Mouse (Mus musculus) neutrophil, adult 5-6 weeks (primary cell): Measurements from ENCODE around the gene 0610030E20Rik. TPM values are rescaled to one million over a fixed set of nuclear protein-coding genes. Genes with fewer than 3 reads are reported as not detected.

Experiments
- ATAC-seq: fragments of 151-379, 151-347 bp; 2 replicates; pipeline ENCODE4 v1.8.0; 2017; ENCODE audit warnings: mild to moderate bottlenecking, moderate TSS enrichment; ENCODE audit not compliant: insufficient number of reproducible peaks, poor library complexity, low FRiP score, severe bottlenecking; ENCODE audit errors: extremely low read depth
- total RNA-seq: library from RNA; stranded (forward); fragments of 200-1000 nt; gene quantifications from 2 replicates; pipeline ENCODE4 v1.2.3, GENCODE M21; 2017

Gene 0610030E20Rik
- total RNA-seq, 1 experiment from 2014 or later, result 44.9 TPM

- ATAC-seq, result peak; percentile 87
These were observed 2.0 kb upstream of the 0610030E20Rik start, which contains the start of gene Usp39 for GRCm38 (mm10) chr6:72345074-72345567. Gene Usp39, minus strand, starts transcription at chr6:72345184.

GRCm38 (mm10) chr6:72345633-72346032 is 1.5 kb upstream of the 0610030E20Rik start:
- ATAC-seq, result no peak

- ATAC-seq, result no peak
These were observed 856 bp upstream of the 0610030E20Rik start for GRCm38 (mm10) chr6:72346261-72346660.

- no peak for ATAC-seq
These were observed 1.3 kb downstream of the 0610030E20Rik start for GRCm38 (mm10) chr6:72348411-72348810.

GRCm38 (mm10) chr6:72350214-72350613 is 3.1 kb downstream of the 0610030E20Rik start:
- ATAC-seq, result no peak

- no peak for ATAC-seq
These were observed 5.7 kb downstream of the 0610030E20Rik start for GRCm38 (mm10) chr6:72352636-72353405.

GRCm38 (mm10) chr6:72354025-72354424 is 6.9 kb downstream of the 0610030E20Rik start:
- no peak for ATAC-seq

DNA sequence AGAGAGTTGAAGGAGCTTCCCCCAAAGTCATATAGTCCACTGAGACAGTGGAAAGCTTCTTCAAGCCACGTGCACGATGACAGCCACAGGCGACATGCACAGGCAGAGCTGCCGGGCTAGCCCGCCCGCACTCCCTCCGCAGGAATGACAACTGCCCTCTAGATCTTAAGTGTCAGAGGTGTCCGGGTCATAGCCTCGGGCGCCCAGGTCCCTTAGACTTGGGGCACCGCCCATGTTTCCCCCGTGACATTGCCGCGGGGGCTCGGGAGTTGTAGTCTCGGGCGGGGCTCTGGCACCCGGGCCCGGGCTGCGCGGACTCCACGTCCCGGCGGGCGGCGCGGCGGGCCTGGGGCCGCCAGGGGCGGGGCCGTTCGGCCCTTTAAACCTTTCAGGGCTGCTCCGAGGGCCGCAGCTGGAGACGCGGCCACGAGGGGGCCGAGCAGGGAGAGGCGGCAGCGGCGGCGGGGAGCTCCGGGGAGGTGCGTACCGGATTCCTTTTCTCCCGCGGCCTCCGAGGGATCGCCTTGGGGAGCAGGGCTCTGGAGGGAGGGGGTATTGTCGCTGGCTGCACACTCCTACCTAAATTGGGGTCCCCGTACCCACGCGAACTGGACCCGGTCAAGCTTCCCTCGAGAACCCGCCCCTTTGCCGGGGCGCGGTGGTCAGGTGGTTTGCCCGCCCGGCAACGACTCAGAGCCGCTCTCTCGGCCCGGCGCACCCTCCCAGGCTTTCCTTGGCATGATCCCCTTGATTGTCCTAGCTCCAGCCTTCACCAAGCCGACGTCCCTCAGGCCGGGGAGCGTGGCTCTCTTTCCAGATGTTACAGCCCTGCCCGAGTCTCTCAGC is 8.2 kb downstream of the 0610030E20Rik start, which contains the start of gene Tmem150a:
TSS of gene Tmem150a (plus strand) at position 382 of the 846 bp plus-strand sequence.
- ATAC-seq, result peak; percentile 50

DNA sequence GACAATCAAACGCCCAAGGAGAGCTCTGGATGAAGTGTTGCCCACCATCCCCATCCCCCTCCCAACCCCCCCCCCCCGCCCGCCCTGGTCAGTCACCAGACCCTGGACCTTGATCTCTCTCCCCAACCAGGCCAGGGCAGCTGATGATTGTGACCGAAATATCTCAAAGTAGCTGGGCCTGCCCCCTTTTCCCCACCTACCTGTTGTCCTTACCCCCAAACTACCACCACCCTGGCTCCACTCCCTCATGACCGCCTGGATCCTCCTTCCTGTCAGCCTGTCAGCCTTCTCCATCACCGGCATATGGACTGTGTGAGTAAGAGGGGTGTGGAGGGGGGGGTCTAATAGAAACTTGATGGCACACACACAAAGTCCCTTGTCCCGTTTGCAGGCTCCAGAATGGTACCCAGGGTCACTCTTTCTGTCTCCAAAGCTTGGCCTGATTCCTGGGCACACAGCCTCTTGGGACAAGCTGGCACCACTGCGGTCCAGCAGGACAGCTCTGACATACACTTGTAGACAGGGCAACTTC is 8.9 kb downstream of the 0610030E20Rik start:
- no peak for ATAC-seq

GRCm38 (mm10) chr6:72357164-72358079 is 10.3 kb downstream of the 0610030E20Rik start:
- no peak for ATAC-seq

GRCm38 (mm10) chr6:72358086-72358764 is 11.1 kb downstream of the 0610030E20Rik start:
- no peak for ATAC-seq

- ATAC-seq, result no peak
These were observed 12.2 kb downstream of the 0610030E20Rik start for GRCm38 (mm10) chr6:72359343-72359742.

- ATAC-seq, result no peak
These were observed 12.9 kb downstream of the 0610030E20Rik start for GRCm38 (mm10) chr6:72359891-72360598.

DNA sequence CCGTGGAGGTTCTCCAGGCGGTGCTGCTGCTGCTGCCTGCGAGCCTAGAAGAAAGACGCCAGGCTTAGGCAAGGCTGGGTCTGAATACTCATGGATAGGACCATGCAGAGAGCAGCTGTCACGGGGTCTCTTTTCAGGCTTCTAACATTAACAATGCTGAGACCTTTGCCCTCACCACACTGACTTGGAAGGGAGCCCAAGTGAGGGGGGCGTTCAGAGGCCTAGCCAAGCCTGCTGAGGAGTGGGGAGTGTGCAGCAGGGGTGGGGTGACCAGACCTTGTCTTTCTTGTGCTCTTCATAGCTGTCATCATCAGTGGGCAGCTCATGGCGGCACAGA is 13.4 kb downstream of the 0610030E20Rik start:
- ATAC-seq, result no peak

- ATAC-seq, result no peak
These were observed 14.0 kb downstream of the 0610030E20Rik start for GRCm38 (mm10) chr6:72361121-72361551.

GRCm38 (mm10) chr6:72362132-72363028 is 15.3 kb downstream of the 0610030E20Rik start:
- peak; percentile 99 for ATAC-seq
